Comparison of ENCODE assay signal across 16 mouse cellular contexts in the genomic region with DNA sequence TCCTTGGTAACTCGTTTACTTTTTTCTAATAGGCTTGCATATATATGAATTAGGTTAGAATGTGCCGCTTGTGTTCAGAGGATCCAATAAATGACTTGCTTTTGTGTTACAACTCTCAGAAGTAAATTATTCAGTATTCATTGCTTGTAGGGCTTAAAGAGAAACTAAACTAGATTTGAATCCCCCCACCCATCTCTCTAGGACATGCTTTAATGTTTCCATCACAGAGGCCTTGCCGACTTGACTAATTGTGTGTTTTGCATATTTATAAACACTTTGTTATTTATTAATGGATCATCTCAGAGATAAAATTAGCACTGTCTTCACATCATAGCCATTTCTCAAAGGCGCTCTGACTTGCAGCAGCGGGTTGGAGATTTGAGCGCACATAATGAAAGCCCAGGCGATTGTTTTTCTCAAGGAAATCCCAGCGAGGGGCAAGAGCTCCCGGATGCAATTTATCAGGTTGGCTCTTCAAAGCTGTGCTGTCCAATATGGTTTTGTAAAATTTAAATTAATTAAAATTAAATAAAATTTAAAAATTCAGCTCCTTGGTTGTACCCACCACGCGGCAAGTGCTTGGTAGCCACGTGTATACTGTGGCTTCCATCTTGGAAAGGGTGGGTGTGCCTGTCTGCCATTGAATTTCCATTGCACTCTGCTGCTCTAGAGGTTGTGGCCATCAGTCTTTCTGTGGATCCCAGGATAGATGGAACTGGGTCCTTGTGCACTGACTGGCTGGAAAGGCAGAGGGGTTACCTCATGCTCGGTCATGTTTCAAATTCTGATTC.
"Had no signal": no experiment of that assay in that cellular context is flagged by ENCODE, and none has a peak within 500 bp of the region (broad histone marks: within the 10 kb centered on the region; RNA-seq: fewer than 3 reads in every experiment).

No protein-coding gene starts in this region.

- H3K9me3 ChIP-seq: limb, embryonic 15.5 days; liver, embryonic 12.5 days; megakaryocyte, embryonic 14.5 days; neural tube, embryonic 12.5 days; stomach, embryonic 15.5 days had no signal

- ATAC-seq: liver, embryonic 12.5 days had no signal

- H3K4me3 ChIP-seq: limb, embryonic 15.5 days; liver, embryonic 12.5 days; megakaryocyte, embryonic 14.5 days; myocyte; neural tube, embryonic 12.5 days; stomach, embryonic 15.5 days had no signal

- H3K4me2 ChIP-seq: limb, embryonic 15.5 days; liver, embryonic 12.5 days; lung, embryonic 14.5 days; neural tube, embryonic 12.5 days; stomach, embryonic 15.5 days had no signal

- H3K27me3 ChIP-seq: limb, embryonic 15.5 days; liver, embryonic 12.5 days; megakaryocyte, embryonic 14.5 days; neural tube, embryonic 12.5 days; stomach, embryonic 15.5 days had no signal

- DNase-seq: kidney, adult 18-20 months; kidney, postnatal 10 days; kidney, postnatal 4 days; left cerebral cortex, postnatal 4 days; lung, embryonic 14.5 days; lung, postnatal 14 days; right cerebral cortex, postnatal 14 days; thymus, adult 2 months; thymus, postnatal 25 days had no signal

- H3K27ac ChIP-seq: limb, embryonic 15.5 days; liver, embryonic 12.5 days; macrophage; neural tube, embryonic 12.5 days; stomach, embryonic 15.5 days had no signal

- H3K4me1 ChIP-seq: limb, embryonic 15.5 days; liver, embryonic 12.5 days; megakaryocyte, embryonic 14.5 days; neural tube, embryonic 12.5 days; stomach, embryonic 15.5 days had no signal

- H3K9ac ChIP-seq: limb, embryonic 15.5 days; liver, embryonic 12.5 days; lung, embryonic 14.5 days; neural tube, embryonic 12.5 days; stomach, embryonic 15.5 days had no signal

- H3K36me3 ChIP-seq: limb, embryonic 15.5 days; liver, embryonic 12.5 days; neural tube, embryonic 12.5 days; stomach, embryonic 15.5 days had no signal
